Mouse (Mus musculus): ENCODE measurements around the gene Prkch. TPM values are rescaled to one million over a fixed set of nuclear protein-coding genes. Genes with fewer than 3 reads are reported as not detected.
"Not testable (repeated sequence)": the region's sequence is repeated elsewhere in the genome, so short reads cannot be mapped to it uniquely, and the experiment has no call there.

Gene Prkch
- total RNA-seq (2021): 10 to 100 TPM; 21.7 to 25.6 TPM
- long read RNA-seq, experiment 1, transcript Prkch-201 (14 exons, 3,545 nt): major isoform, 34 of 42 reads
- long read RNA-seq, experiment 1, partial matches to known transcripts: 7 of 42 reads
- long read RNA-seq, experiment 1, other reads (novel, unspliced or antisense): 1 of 42 reads
- long read RNA-seq, experiment 2, transcript Prkch-201 (14 exons, 3,545 nt): major isoform, 24 of 30 reads
- long read RNA-seq, experiment 2, partial matches to known transcripts: 2 of 30 reads
- long read RNA-seq, experiment 2, other reads (novel, unspliced or antisense): 4 of 30 reads

GRCm38 (mm10) chr12:73584610-73585240 is at the start of gene Prkch:
Gene Prkch (plus strand): TSS chr12:73584796.
- DNase-seq: peak; percentile 86

GRCm38 (mm10) chr12:73537499-73538138 is 47.0 kb upstream of the Prkch start:
- peak; percentile 48 for DNase-seq

GRCm38 (mm10) chr12:73538139-73538508 is 46.5 kb upstream of the Prkch start:
- not testable (repeated sequence) for DNase-seq

GRCm38 (mm10) chr12:73539151-73539550 is 45.4 kb upstream of the Prkch start:
- DNase-seq: no peak

GRCm38 (mm10) chr12:73540402-73540801 is 44.2 kb upstream of the Prkch start:
- no peak for DNase-seq

GRCm38 (mm10) chr12:73543191-73543590 is 41.4 kb upstream of the Prkch start:
- no peak for DNase-seq

- no peak for DNase-seq
Measured at GRCm38 (mm10) chr12:73544736-73545671, 39.6 kb upstream of the Prkch start.

GRCm38 (mm10) chr12:73545672-73546085 is 38.9 kb upstream of the Prkch start:
- peak; percentile 56 for DNase-seq

GRCm38 (mm10) chr12:73546086-73546711 is 38.4 kb upstream of the Prkch start, which contains the start of gene Tmem30b:
Gene Tmem30b (minus strand): TSS chr12:73546392.
- DNase-seq: no peak

GRCm38 (mm10) chr12:73547646-73548045 is 37.0 kb upstream of the Prkch start:
- DNase-seq: no peak

GRCm38 (mm10) chr12:73548259-73548658 is 36.3 kb upstream of the Prkch start:
- DNase-seq: no peak

- DNase-seq: peak; percentile 84
Measured at GRCm38 (mm10) chr12:73554155-73554554, 30.4 kb upstream of the Prkch start.

- no peak for DNase-seq
Measured at GRCm38 (mm10) chr12:73558525-73559195, 25.9 kb upstream of the Prkch start.

- DNase-seq: no peak
Measured at GRCm38 (mm10) chr12:73560091-73560490, 24.5 kb upstream of the Prkch start.

GRCm38 (mm10) chr12:73563122-73563521 is 21.5 kb upstream of the Prkch start:
- DNase-seq: not testable (repeated sequence)

- DNase-seq: no peak
Measured at GRCm38 (mm10) chr12:73564176-73564575, 20.4 kb upstream of the Prkch start.

- no peak for DNase-seq
Measured at GRCm38 (mm10) chr12:73564795-73565619, 19.6 kb upstream of the Prkch start.

- DNase-seq: no peak
Measured at GRCm38 (mm10) chr12:73565620-73565969, 19.0 kb upstream of the Prkch start.

- DNase-seq: no peak
Measured at GRCm38 (mm10) chr12:73574632-73575031, 10.0 kb upstream of the Prkch start.

GRCm38 (mm10) chr12:73578141-73578540 is 6.5 kb upstream of the Prkch start:
- no peak for DNase-seq

All from adrenal gland, postnatal 10 days (tissue).